Mouse (Mus musculus) heart, postnatal 25 days (tissue): ENCODE measurements around the gene Dapp1. TPM values are rescaled to one million over a fixed set of nuclear protein-coding genes. Genes with fewer than 3 reads are reported as not detected.

Source experiments
- DNase-seq: peaks from one replicate; pipeline ENCODE4 v3.0.0; 2022; ENCODE audit warnings: low spot score
- intact Hi-C: fragments of 180-260 bp; cut with DNase I; formaldehyde crosslinking; loops from one replicate; pipeline ENCODE4 v1.15.1; 2025
- total RNA-seq, 2 experiments: library from RNA; stranded (reverse); gene quantifications; 2 replicates each; pipeline ENCODE4 v1.2.3; 2021

Dapp1 gene
- total RNA-seq: 1 to 10 TPM; 4.1 to 5.3 TPM

DNA sequence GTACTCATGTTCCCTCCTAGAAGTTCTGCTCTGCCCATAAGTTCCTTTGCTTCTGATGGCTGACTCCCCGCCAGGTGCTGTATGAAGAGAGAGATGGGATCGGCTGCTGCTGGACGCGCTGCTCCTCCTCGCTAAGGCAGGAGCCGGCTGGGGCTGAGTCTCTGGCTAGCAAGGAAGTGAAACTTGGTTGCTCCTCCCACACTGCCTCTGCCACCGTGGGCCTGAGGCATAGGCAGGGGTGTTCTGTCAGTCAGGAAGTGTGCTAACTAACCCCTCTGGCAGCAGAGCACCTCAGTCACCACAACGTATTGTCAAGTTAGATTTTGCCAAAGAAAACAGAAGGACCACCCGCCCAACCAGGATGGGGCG lies at the start of gene Dapp1:
Gene Dapp1, minus strand, starts transcription at position 164 of the 369 bp plus-strand sequence.
- intact Hi-C loops: no loop called here

DNA sequence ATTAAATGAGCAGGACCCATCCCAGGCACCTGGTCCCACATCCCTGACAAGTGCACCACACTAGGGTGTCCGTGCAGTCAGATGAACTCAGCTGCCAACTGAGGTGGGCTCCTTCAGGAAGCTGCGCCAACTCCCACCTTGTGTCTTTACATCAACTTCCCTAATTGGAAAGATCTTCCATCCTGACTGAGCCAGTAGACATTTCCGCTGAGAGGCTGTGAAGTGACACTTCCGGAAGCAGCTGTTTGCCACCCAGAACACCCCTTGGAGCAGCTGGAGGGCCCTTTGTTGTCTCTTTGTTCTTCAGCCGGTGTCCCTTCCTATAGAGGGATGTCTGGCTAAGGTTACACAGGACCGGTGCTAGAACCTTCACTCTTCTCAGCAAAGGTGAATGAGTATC lies 49.2 kb upstream of the Dapp1 start:
- intact Hi-C loops: no loop called here
- DNase-seq: no peak

More for the DNA sequence above, at the start of gene Dapp1:
- peak; percentile 42 for DNase-seq

- intact Hi-C loops: no loop called here
Measured at GRCm38 (mm10) chr3:138029351-138029750, 48.0 kb upstream of the Dapp1 start.

DNA sequence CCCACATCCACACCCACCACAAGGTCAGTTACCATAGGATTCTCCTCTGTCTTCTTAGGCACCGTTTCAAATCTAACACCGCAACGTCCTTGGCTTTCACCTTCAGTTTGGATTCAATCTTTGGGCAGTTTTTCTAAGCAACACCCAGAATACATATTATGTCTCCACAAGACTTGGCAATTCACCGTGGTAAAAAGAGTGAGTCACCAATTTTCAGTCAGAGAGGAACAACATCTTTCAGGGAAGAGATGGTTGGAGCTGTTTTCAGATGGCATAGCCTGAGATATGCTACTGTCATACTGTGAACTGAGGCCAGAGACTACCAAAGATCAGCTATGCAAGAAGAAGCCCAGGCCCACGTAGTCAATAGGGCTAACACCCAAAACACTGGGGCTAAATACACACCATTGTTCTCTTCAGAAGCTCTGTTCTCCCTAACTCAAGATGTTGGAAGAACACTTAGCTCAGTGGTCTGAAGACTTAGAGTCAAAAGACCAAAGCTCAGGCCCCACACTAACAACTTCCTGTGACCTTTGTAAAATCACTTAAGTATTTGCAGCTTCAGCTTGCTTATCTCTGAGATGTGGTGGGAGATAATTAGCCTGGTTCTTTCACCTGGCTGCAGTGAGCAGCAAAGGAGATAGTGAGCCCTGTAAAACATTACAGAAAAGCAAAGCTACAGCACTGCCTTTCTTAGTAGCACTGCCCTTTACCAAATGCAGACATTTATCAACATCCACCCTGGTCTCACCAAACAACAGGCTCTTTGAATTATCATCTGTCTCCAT lies 46.4 kb upstream of the Dapp1 start:
- no peak for DNase-seq
- intact Hi-C loops: loop anchor here (2.0 kb wide), 1 partner anchor 39 kb away; the partner anchor contains the start of gene Gm5105

More at GRCm38 (mm10) chr3:138029351-138029750, 48.0 kb upstream of the Dapp1 start:
- peak; percentile 30 for DNase-seq

- intact Hi-C loops: loop anchor here (2.0 kb wide), 1 partner anchor 41 kb away; the partner anchor contains the start of gene Gm5105
- peak; percentile 35 for DNase-seq
Measured at GRCm38 (mm10) chr3:138026286-138026685, 44.9 kb upstream of the Dapp1 start.

- intact Hi-C loops: no loop called here
- no peak for DNase-seq
Measured at GRCm38 (mm10) chr3:138022651-138023050, 41.3 kb upstream of the Dapp1 start.

DNA sequence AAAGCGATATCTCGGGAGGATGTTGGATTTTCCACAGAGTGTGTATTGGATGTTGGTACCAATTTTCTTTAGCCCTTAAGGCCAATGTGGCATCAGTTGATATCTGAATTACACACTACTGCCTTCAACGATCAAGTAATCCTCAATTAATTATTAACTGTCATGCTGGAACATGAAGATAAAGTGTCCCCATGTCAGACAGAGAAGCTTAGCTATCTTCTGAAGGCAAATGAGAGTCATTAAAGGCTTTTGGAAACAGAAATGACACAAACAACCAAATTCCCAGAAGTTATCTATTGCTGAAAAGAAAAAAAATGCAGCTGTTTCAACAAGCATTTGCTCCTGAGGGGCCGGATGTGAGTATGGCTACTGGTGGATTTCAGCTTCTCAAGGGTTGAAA lies 40.7 kb upstream of the Dapp1 start:
- intact Hi-C loops: no loop called here
- DNase-seq: no peak

DNA sequence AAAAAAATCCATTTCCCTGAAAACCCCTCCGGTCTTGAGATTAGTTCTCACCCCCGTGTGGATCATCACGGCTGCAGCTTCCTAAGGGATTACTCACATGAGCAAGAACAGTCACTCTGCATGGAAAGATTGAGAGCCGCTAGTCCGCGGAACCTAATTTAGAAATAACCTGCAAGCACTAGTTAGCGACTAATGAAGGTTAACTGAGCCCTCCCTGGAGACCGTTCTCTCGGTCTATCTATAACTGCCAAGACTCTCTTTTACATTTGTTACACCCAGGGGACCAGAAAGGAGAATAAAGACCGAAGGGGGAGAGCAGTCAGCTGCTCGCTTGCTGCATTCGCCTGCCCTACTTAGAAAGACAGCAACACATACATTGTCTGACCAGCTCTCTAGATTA lies 35.5 kb upstream of the Dapp1 start:
- intact Hi-C loops: no loop called here
- no peak for DNase-seq

- intact Hi-C loops: no loop called here
- no peak for DNase-seq
Measured at GRCm38 (mm10) chr3:138014725-138015124, 33.4 kb upstream of the Dapp1 start.

- DNase-seq: no peak
- intact Hi-C loops: no loop called here
Measured at GRCm38 (mm10) chr3:138012351-138012750, 31.0 kb upstream of the Dapp1 start.

GRCm38 (mm10) chr3:138008152-138008551 lies 26.8 kb upstream of the Dapp1 start:
- intact Hi-C loops: no loop called here
- DNase-seq: no peak

DNA sequence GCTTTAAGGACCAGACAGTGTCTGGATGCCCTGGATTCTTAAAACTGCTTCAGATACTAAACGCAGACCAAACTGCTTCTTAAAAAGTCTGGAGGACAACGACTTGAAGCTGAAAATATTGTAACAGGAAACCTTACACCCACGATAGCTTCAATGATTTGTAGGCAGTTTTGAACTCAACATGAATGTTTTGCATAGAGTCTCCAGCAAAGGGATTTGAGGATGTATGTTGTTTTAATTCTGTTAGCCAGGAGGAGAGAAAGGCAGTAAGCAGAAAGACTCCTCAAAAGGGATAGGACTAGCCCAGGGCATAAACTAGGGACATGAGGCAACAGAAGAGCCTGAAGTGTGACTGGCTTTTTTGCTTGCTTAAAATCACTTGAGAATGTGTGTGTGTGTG lies 25.6 kb upstream of the Dapp1 start:
- intact Hi-C loops: no loop called here
- DNase-seq: no peak

GRCm38 (mm10) chr3:138003264-138003663 lies 21.9 kb upstream of the Dapp1 start:
- DNase-seq: no peak
- intact Hi-C loops: no loop called here

- intact Hi-C loops: no loop called here
- DNase-seq: no peak
Measured at GRCm38 (mm10) chr3:138002545-138002944, 21.2 kb upstream of the Dapp1 start.

- intact Hi-C loops: no loop called here
- no peak for DNase-seq
Measured at GRCm38 (mm10) chr3:138001865-138002264, 20.5 kb upstream of the Dapp1 start.

DNA sequence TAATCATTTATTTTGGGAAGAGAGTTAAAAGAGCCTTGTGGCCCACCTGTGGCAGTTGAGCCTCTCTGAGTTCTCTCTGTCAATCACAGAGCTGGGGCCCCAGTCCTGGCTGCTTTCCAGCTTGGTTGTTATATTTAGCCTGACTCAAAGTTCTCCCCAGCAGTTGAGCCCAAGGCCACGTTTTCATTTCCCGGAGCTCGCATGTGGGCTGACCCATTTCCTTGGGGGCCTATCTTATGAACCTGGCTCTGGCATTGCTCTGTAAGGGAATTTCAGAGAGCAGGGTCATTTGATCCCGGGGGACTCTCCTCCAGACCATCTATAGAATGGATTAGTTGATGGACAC lies 19.4 kb upstream of the Dapp1 start:
- DNase-seq: no peak
- intact Hi-C loops: no loop called here

GRCm38 (mm10) chr3:138000062-138000723 lies 18.8 kb upstream of the Dapp1 start:
- intact Hi-C loops: no loop called here

DNA sequence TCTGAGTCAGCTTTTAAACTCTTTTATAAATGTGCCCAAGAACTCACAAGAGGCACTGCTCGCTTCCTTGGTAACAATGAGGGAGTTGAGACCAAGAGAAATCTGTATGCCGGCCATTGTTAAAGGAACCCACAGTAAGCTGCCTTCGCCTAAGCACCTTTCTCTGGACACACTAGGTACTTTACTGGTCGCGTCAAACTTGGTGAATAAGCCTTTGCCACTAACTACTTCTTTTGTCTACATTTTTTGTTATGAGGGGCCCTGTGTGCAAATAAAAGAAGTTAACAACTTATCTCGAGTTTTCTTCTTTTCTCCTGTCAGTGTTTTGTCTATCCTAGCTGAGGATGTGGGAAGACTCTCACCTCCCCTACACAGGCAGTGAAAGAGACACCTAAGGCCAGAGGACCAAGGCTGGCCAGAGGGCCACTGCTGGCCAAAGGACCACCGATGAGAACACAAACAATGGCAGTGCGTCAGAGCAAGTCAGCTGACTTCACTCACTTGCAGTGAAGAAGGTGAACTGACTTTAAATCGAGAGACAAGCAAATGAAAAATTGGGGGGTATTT lies 18.0 kb upstream of the Dapp1 start:
- DNase-seq: no peak
- intact Hi-C loops: no loop called here

More at GRCm38 (mm10) chr3:138000062-138000723, 18.8 kb upstream of the Dapp1 start:
- no peak for DNase-seq

DNA sequence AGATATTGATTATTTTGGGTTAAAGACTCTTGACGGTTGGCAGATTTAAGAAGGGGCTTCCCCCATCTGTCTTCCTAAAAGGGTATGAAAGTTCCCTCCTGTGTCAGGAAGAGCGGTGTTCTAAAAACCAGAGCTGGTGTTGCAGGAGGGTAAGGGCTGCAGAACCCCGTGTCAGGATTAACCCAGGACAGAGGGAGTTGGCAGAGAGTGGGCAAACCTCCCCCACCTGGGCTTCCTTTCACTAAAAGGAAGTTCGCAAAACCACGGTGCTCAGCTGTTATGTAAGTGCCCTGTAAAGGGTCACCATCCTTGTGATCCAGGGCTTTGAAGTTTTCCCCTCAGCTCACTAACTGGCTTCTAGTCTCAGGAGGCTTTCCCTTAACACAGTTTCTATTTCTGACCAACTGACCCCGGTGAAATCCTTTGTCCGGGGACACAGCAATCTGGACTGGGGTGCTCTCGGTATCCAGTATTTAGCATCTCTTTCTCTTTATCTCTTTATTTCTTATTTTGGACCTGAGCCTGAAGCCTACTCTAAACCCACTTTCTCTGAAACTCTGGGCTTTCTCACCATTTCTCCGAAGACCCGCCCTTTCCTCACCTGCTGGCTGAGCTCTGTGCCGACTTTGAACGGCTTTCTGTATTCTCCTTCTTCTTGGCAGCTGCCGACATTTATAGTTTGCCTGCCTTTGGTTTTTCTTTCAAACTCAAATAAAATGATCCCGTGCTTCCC lies 17.3 kb upstream of the Dapp1 start:
- no peak for DNase-seq
- intact Hi-C loops: no loop called here

GRCm38 (mm10) chr3:137995486-137995885 lies 14.1 kb upstream of the Dapp1 start:
- DNase-seq: no peak
- intact Hi-C loops: no loop called here
